Mouse (Mus musculus) G1E (cell line): ENCODE measurements around the gene Ibtk. TPM values are rescaled to one million over a fixed set of nuclear protein-coding genes. Genes with fewer than 3 reads are reported as not detected.

Experiments used
- ATAC-seq: 2 replicates; pipeline ENCODE4 v1.8.0; 2016; ENCODE audit warnings: mild to moderate bottlenecking; ENCODE audit not compliant: insufficient number of reproducible peaks, poor library complexity, low FRiP score, severe bottlenecking; ENCODE audit errors: extremely low read depth
- DNase-seq: peaks from one replicate; pipeline ENCODE4 v3.0.0; 2012; ENCODE audit warnings: low spot score
- H3K27me3 ChIP-seq: 2 replicates; pipeline ENCODE4 v1.6.1; 2012; ENCODE audit warnings: mild to moderate bottlenecking, low read length, inconsistent platforms; ENCODE audit not compliant: insufficient read depth
- H3K36me3 ChIP-seq: replicated peaks from 2 replicates; pipeline ENCODE3; 2012; ENCODE audit warnings: mild to moderate bottlenecking, inconsistent platforms
- H3K4me1 ChIP-seq: 2 replicates; pipeline ENCODE4 v1.6.1; 2012; ENCODE audit warnings: low read depth, low read length, inconsistent platforms, mixed read lengths; ENCODE audit not compliant: insufficient read depth
- H3K4me3 ChIP-seq: 2 replicates; pipeline ENCODE4 v1.5.1; 2012; ENCODE audit warnings: low read depth, mild to moderate bottlenecking, inconsistent platforms, low read length, moderate library complexity, mixed read lengths
- H3K9me3 ChIP-seq: replicated peaks from 2 replicates; pipeline ENCODE4 v1.6.1; 2012; ENCODE audit warnings: inconsistent platforms
- CTCF ChIP-seq: IDR thresholded peaks from 2 replicates; pipeline ENCODE4 v1.5.1; 2012; ENCODE audit warnings: low read depth, low read length, inconsistent platforms, mixed read lengths
- GATA1 ChIP-seq: IDR thresholded peaks from 2 replicates; pipeline ENCODE4 v1.6.1; 2012; ENCODE audit warnings: borderline replicate concordance, low read length, inconsistent platforms, mixed read lengths
- GATA2 ChIP-seq: IDR thresholded peaks from 2 replicates; pipeline ENCODE4 v1.6.1; 2012; ENCODE audit warnings: low read depth, low read length, inconsistent platforms, borderline replicate concordance
- POLR2AphosphoS5 ChIP-seq: IDR thresholded peaks from 2 replicates; pipeline ENCODE4 v1.6.1; 2012; ENCODE audit warnings: low read depth, low read length, inconsistent platforms; ENCODE audit not compliant: insufficient replicate concordance
- TAL1 ChIP-seq: conservative IDR thresholded peaks from 2 replicates; pipeline ENCODE4 v1.6.1; 2012; ENCODE audit warnings: low read depth, low read length, inconsistent platforms, mixed read lengths
- polyA plus RNA-seq: library from polyadenylated mRNA; stranded (reverse); fragments of >175 nt; gene quantifications from 2 replicates; pipeline ENCODE4 v1.2.3, GENCODE M21; 2012
- total RNA-seq, 2 experiments: library from RNA; stranded (forward) in 1 of 2; stranded (reverse) in 1 of 2; fragments of 200-1000 nt in 1 of 2; fragments of >200 nt in 1 of 2; fragmentation: Nextera tagmentation in 1 of 2; gene quantifications; 2 replicates each; pipeline ENCODE4 v1.2.3; 2014 to 2017

Ibtk gene
- total and polyA plus RNA-seq, 3 experiments = 23.0 to 63.5 (median 45.5) TPM

- Histone ChIP-seq H3K27me3 (no peaks in the 10 kb centered on the region), H3K9me3 (no peaks in the 10 kb centered on the region), H3K4me3 (no peak overlapping the region), H3K4me1 (no peaks in the 10 kb centered on the region), H3K36me3 (no peaks in the 10 kb centered on the region)
- ATAC-seq (no peak), DNase-seq (no peak)
- no peak for TF ChIP-seq GATA2
- TF ChIP-seq GATA1 = no peak
- no peak for TF ChIP-seq POLR2AphosphoS5
These were observed 86.0 kb downstream of the Ibtk start for GRCm38 (mm10) chr9:85663091-85663490.

DNA sequence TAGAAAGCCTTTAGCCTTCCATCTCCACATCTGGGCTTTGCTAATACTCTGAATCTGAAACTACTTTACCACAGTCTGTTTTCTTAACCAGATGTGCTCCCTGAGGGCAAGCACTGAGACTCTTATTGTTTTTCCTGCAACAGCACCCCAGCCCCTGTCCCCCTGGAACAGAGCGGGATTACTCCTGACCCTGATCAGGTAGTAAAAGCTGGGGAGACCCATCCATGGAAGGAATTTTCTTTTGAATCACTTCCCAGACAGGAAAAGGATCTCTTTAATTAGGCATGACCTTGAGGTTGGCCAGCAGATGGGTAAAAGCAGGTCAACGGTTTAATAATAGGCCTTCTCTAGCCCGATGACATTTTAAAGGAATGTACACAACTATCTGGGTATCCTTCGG is 95.7 kb downstream of the Ibtk start:
- Histone ChIP-seq H3K9me3 (no peaks in the 10 kb centered on the region), H3K27me3 (no peaks in the 10 kb centered on the region; the same call in 1 of the 2 replicates), H3K4me3 (no peak overlapping the region), H3K36me3 (no peaks in the 10 kb centered on the region), H3K4me1 (no peaks in the 10 kb centered on the region)
- TF ChIP-seq TAL1 (no peak), CTCF (no peak), POLR2AphosphoS5 (no peak), GATA2 (no peak), GATA1 (no peak)
- no peak for ATAC-seq
- DNase-seq = no peak

- DNase-seq (no peak), ATAC-seq (no peak)
- Histone ChIP-seq H3K4me1 (no peaks in the 10 kb centered on the region), H3K27me3 (no peaks in the 10 kb centered on the region), H3K9me3 (no peaks in the 10 kb centered on the region), H3K4me3 (no peak overlapping the region), H3K36me3 (no peaks in the 10 kb centered on the region)
- no peak for TF ChIP-seq GATA1
- TF ChIP-seq CTCF = no peak
- TF ChIP-seq POLR2AphosphoS5 = no peak
- TF ChIP-seq GATA2 = no peak
These were observed 110.9 kb downstream of the Ibtk start for GRCm38 (mm10) chr9:85638276-85638675.

Other genes with a start within 250 kb of the Ibtk start
- not detected in 2 replicates for gene Tpbg, start 93.0 kb upstream of the Ibtk start, total RNA-seq (2014; fragmentation: Nextera tagmentation)
- gene Tpbg, start 93.0 kb upstream of the Ibtk start, total RNA-seq (2017) = 0.06 and 0.11 TPM in 2 replicates
- gene Tpbg, start 93.0 kb upstream of the Ibtk start, polyA plus RNA-seq = not detected in 2 replicates